Mouse (Mus musculus) gonadal fat pad, adult 2 months (tissue): Measurements from ENCODE around the gene Trio. TPM values are rescaled to one million over a fixed set of nuclear protein-coding genes. Genes with fewer than 3 reads are reported as not detected.

Experiments
- DNase-seq: peaks from one replicate; pipeline ENCODE4 v3.0.0-alpha.2; 2012; ENCODE audit warnings: low read depth
- polyA plus RNA-seq: library from polyadenylated mRNA; depleted of rRNA; stranded (reverse); fragments of >200 nt; gene quantifications from 2 replicates; pipeline ENCODE4 v1.2.3, GENCODE M21; 2012

The Trio gene
- polyA plus RNA-seq, 1 experiment: 50.8 TPM

DNA sequence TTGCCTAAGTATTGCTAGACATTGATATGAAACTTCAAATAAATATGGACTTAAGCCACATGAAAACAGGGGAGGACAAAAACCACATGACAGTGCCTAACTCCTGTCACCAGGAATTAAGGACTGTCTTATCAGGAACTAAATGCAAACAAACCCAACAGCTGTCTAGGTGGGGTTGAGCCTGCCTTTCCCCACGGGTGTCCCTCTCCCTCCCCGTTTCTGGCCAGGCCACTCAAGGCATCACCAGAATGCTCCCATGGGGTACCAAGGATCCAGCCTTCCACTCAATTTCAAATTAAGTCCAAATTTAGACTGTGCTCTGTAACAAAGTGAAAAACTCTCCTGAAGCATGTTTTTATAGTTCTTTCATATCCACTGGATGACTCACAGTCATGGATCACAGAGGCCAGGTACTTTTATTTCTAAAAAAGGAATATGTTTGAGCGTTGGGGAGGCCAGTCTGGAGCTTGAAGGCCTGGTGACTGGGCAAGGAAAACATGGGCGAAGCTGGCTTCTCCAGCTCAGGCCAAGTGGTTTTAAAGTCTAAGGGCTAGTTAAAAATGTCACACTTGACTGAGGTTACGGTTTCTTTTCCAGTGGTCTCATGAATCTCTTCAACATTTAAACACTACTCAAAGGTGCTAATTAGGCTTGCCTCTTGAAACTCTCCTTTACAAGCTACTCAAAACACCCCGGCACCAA lies 33.6 kb downstream of the Trio start:
- DNase-seq: no peak

DNA sequence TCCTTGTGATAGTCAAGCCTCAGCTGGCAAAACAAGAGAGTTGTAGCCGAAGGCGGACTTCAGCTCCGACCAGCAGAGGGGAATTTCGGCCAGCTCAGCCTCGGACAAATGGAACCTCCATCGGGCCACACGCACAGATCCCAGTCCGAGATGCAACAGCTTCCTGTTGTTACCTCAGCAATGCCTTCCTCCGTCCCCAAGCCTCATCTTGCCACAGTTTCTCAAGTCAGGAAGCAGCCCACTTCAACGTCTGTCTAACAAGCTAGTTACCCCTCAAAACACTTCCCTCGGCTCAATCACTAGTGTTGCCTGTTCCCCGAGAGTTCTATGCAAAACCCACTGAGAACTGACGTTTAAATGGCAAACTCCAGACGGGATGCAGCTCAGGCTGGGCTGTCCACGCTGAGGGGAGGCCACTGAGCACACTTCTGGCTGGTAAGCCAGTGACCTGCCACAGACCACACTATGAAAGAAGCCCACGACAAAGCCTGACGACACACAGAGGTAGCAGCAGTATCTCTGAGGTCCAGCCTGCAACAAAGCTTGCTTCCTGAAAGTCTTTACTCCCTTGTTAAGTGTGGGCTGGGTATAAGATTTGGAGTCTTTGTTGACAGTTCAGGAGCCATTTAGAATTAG lies 34.5 kb downstream of the Trio start:
- no peak for DNase-seq

DNA sequence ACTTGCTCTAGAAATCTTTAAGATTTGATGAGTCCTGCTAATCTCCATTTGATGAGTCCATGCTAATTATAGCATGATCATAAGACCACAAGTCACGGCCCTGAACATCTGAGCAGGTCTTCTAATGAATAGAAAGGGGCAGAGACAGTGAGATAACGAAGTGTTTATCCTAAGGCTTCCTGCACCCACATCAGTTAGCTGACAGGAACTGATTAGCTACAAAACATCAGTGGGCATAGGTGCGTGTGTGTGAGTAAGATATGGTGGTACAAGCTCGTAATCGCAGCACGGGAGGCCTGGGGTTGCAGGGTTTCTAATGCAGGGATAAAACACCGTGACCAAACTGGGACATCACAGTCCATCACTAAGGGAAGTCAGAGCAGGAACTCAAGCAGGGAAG lies 37.7 kb downstream of the Trio start:
- no peak for DNase-seq

- no peak for DNase-seq
Measured at GRCm38 (mm10) chr15:27984881-27985280, 40.8 kb downstream of the Trio start.

GRCm38 (mm10) chr15:27981764-27982500 lies 43.7 kb downstream of the Trio start:
- DNase-seq: no peak

DNA sequence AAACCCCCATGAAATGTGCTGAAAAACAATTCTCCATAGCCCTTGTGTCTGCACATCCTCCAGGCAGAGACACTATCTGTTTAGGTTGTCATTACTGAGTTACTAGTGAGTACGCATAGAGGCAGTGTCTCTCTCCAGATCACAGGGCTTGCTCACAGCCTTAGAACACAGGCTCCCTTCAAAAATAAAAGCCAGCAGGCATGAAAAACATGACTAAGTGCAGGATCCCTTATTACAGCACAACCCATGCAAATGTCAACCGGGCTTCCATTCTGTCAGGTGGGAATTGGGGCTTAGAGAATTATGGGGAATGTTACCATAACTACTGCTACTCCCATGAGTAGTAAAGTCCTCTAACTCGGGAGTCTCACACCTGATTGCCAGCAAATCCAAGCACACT lies 44.4 kb downstream of the Trio start:
- no peak for DNase-seq

DNA sequence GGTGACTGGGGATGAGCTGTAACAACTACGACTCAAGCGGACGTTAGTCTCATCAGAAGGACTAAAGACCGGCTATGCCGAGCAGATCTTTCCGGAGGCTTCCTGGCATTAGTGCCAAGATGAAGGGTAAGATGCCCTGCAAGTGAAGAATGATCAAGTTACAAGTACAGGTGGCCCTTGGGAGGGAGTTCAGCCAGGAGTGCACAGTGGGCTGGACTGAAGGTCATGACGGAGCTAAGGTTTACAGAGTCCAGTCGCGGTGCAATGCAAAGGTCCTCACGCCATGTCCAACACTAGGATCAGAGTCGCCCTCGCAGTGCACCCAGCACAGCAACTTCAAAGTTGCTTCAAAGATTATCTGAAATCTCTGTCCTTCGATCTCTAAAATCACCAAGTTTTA lies 45.2 kb downstream of the Trio start:
- DNase-seq: no peak

GRCm38 (mm10) chr15:27976950-27977349 lies 48.7 kb downstream of the Trio start:
- DNase-seq: no peak

DNA sequence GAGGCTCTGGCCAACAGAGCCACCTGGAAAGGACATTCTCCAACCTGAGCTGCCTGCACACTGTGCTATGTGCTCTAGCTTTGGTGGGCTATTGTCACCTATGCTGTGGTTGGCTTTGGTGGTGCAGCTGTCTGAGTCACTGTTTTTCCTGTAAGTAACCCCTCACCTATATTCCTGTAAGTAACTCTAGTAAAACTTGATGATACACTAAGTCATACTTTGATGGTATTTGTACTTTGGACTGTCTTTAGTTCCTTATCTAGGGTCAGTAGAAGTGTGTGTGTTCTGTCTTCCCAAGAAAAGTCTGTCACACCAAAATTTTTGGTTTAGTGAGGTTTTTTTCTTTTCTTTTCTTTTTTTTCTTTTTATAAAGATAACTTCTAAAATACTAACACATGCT lies 49.3 kb downstream of the Trio start:
- no peak for DNase-seq

DNA sequence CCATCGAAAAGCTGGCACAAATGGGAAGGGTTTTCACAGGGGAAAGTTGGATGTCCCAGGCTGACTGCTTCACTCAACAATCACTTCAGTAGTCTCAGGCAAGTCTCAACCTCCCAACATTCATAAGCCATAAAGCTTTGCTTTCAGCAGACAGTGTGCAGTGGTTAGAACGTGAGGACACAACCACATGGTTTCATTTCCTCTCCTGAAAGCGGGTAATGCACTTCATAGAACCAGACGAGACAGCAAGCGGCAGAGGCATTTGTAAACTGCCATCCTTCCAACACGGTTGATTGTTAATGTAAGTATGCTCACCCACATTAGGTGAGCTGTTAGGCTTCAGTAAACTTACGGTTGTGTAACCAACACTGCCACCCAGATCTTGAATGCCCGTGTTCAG lies 51.0 kb downstream of the Trio start:
- no peak for DNase-seq

DNA sequence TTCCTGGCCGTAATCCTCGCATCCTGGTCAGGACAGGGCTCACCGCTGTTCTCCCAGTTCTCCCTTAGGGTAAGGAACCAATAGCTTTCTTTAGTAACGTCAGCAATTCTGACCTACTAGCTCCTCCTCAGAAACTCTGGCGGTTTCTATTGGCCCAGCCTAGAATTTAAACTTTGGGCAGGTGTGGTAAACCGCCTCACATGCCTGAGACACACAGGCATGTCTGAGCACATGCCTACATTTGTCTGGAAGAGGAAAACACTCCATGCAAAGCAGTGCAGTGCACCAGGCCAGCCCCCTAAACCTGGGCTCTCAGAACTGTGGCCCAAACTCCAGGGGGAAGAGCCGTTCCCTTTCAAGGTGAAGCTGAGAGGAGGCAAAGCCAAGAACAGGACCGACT lies 57.5 kb downstream of the Trio start:
- DNase-seq: no peak

DNA sequence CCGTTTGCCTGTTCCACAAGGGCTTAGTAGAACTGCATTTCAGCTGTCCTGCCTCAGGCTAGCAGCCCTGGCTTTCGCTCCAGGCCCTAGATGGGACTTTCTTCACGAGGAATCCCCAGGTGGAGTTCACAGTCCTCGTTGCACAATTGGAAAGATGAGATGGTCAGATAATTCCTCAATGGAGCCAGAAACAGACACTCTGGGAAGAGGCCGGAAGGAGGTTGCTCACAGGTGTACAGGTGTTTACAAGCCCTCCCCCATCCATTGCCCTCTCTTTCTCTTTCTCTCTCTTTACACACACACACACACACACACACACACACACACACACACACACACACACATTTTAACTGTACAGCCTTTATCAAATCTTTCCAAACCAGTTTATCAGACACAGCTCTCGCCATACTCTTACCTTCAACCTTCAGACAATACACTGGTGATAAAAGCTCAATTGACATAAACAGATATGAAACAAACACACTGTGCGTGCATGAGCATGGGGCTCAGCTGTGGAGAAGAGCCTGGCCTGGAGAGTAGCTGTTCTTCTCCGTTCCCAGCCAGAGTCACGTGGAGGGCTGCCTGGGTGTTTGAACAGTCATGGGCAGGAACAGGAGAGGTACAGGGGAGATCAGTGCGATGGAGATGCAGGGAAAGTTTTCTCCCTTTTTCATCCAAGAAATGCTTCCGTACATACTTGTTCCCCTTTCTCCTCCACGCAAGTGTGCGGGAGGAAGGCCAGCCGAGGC lies 58.3 kb downstream of the Trio start:
- no peak for DNase-seq

DNA sequence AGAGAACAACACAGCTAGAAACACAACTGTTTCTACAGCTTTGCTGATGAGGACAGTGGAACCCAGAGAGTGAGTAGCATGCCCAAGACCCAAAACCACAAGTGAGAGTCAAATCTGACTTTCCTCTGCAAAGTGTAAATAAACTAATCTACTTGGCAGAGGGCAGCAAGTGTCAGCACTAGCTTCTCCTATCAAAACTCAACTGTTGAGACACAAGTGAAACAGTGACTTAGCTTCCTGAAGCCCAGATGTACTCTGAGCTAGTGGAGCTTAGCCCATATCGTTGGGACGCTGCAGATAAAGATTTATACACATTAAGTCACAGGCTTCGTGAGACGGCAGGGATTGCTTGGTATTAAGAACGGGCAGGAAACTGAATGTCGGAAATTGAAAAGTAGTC lies 60.8 kb downstream of the Trio start:
- no peak for DNase-seq

DNA sequence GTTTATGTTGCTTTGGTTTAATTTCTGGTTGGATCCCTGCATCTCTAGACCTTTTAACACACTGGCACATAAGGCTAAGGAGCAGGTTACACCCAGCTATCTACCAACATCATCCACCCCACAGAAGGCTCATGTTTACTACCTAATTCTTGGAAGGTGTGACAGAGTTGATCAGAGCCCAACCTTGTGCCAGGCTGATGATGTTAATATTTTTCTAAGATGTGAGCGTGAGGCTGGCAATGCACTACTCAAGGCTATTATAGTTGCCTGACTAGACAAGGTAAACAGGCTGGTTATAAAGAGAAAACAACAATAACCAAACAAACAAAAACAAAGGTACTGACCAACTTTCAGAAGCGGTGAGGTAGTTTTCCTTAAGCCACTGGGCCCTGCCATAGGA lies 62.1 kb downstream of the Trio start:
- DNase-seq: no peak

GRCm38 (mm10) chr15:27960642-27961041 lies 65.0 kb downstream of the Trio start:
- DNase-seq: no peak

GRCm38 (mm10) chr15:27957867-27958266 lies 67.8 kb downstream of the Trio start:
- no peak for DNase-seq

DNA sequence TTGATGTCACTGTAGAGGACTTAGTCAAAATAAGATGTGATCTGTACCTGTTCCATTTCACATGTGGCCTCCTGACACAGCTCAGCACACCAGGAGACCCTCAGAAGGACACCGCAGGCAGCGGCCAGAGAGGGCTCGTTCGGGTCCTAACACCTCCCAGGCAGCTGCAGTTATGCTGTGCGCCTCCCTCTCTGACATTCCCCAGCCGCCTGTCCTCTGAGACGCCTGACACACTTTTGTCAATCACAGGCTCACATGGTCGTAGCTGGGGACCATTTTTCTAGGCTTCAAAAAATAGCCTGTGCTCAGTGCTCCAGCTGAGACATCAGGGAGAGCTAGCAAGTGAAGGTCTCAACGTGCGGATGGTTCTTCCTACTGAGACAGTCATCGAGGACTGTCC lies 70.0 kb downstream of the Trio start:
- no peak for DNase-seq

DNA sequence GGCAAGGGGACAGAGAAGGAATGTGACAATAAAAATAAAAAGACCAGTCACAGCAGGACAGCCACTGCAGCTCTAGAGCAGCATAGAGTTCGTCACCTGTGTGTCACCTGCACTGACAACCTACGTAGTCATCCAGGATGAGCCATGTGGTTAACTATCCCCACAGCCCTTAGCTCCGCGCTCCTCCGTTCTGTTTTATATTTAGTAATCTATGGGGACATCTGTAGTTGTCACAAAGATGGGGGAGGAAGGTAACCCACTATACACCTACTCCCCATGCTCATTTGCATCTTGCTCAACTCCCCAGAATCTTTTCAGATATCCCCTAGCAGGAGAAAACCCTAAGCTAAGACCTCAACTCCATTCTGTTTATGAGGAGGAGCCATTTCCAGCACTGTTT lies 71.3 kb downstream of the Trio start:
- no peak for DNase-seq

- DNase-seq: no peak
Measured at GRCm38 (mm10) chr15:27953570-27953969, 72.1 kb downstream of the Trio start.

DNA sequence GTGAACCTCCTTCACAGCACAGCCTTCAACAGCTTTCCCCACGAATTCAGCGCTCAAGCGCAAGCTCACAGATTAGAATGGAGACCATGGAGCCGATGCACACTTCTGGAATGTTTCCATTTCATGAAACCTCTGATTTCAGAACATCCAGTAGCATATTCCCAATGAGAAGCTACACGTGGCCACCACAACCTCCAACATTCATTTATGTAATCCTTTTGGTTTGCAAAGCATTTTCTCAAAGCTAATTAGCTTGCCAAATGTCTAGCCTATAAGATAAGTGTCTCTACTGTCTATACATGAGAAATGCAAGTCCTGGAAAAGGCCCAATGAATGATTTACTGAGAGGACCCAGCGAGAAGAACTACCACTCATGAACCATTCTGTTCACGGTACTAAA lies 74.5 kb downstream of the Trio start:
- no peak for DNase-seq

DNA sequence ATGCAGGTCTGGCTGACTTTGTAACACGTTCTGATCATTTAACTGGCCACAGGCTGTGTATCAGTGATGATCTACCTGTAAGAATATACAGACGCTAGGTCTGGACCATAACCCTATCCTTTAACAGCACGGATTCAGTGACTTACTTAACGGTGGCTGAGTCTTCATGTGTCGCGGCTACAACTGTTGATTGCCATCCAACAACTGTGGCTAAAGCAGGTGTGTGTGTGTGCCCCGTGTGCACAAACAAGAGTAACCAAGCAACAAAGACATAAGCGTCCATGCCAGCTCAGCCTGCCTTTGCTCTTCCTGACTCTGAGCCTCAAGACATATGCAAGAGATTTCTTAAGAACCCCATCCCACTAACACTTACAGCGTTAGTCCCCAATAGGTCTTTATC lies 76.5 kb downstream of the Trio start:
- DNase-seq: no peak

DNA sequence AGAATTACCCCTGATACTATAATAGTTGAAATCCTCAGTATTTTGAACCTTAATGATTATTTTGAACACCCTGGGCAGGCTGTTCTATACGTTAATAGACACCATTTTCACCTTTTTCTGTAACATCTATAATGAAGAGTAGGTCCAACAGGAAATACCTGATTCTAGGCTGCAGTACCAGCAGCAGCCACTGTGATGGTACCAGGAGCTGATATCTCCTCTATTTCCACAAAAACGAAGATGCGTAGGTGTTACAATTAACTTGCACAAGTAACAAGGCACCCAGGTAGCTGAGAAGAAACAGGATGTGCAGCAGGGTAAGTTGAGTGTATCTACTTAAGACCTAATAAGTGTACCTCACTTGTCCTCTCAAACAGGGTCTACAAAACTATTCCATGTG lies 77.8 kb downstream of the Trio start:
- no peak for DNase-seq

DNA sequence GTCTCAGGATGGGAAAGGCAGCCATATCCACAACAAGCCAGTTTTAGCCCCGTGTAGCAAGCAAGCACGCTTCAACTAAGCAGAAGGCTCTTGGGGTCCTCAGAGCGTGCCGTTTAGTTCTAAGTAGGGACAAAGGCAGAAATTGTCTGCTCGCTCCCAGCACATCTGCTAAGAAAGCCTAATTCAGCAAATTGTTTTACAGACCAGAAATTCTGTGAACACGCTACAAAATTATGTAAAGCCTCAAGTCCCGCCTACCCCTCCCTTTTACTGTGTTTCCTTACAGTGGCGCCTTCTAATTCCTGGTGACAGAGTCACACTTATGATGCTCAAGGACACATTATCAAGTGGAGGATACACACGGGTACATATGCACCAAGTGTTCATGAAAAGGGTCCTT lies 80.1 kb downstream of the Trio start:
- no peak for DNase-seq
